Mouse (Mus musculus): ENCODE measurements around the gene Rapgef1. TPM values are rescaled to one million over a fixed set of nuclear protein-coding genes. Genes with fewer than 3 reads are reported as not detected.

Rapgef1 gene
- total and polyA plus RNA-seq, 3 experiments, result 86.5 to 185 (median 170) TPM

DNA sequence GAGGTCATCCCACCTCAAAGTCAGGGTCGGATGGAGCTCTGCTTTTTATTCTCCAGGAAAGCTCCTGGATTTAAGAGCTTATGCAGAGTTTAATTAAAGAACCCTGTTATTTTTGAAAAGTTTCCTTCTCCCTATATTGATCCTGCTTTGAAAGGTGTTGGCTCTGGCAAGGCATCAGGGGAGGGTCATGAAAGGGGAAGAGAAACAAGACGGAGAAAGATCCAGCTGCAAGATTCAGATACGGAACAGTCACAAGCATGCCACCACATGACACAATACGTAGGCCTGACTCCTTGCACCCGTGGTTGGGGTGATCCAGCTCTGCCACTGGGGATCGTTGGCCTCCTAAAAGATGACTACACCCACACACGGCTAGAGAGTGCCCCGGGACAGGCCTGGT lies 27.0 kb upstream of the Rapgef1 start:
- H3K4me3 ChIP-seq (replicated peaks in 1 of 3; ENCODE audit: low read depth in 2 of 3, low read length in 2 of 3, poor library complexity in 1 of 3), result no peak overlapping the region
- TF ChIP-seq MEF2A (IDR thresholded peaks at IDR 0.05; ENCODE audit: borderline replicate concordance, low read depth, low read length) (no peak), CHD1 (IDR thresholded peaks at IDR 0.05; ENCODE audit: low read depth, low read length) (no peak), MXI1 (IDR thresholded peaks at IDR 0.05; ENCODE audit: low read depth, low read length) (peak; percentile 30; the same call in 1 of the 2 replicates), EP300 (IDR thresholded peaks at IDR 0.05; ENCODE audit: low read length) (peak; percentile 74), MYC (IDR thresholded peaks at IDR 0.05; ENCODE audit: low read depth, low read length) (peak; percentile 50; the same call in 1 of the 2 replicates), SIN3A (IDR thresholded peaks at IDR 0.05; ENCODE audit: low read length) (0 out of 2 replicates have a peak, but pooled peaks have one; percentile 51), POLR2A (IDR thresholded peaks at IDR 0.05; ENCODE audit: low read depth, low read length) (no peak), SMC3 (IDR thresholded peaks at IDR 0.05; ENCODE audit: low read depth, low read length) (no peak), BHLHE40 (IDR thresholded peaks at IDR 0.05; ENCODE audit: low read depth, low read length) (peak; percentile 45; the same call in 1 of the 2 replicates), MAX (IDR thresholded peaks at IDR 0.05; ENCODE audit: low read length) (0 out of 2 replicates have a peak, but pooled peaks have one; percentile 49), ZC3H11A (IDR thresholded peaks at IDR 0.05; ENCODE audit: low read depth, low read length) (no peak), ZNF384 (IDR thresholded peaks at IDR 0.05; ENCODE audit: low read depth, low read length) (no peak), E2F4 (IDR thresholded peaks at IDR 0.05; ENCODE audit: insufficient replicate concordance, low read depth, low read length) (no peak), RCOR1 (conservative IDR thresholded peaks at IDR 0.05; ENCODE audit: low read depth, low read length) (0 out of 2 replicates have a peak, but pooled peaks have one; percentile 38), USF1 (IDR thresholded peaks at IDR 0.05; ENCODE audit: low read depth, low read length) (peak; percentile 12; the same call in 1 of the 2 replicates)
- peak; percentile 47 for DNase-seq (ENCODE audit: extremely low read depth)
- no peak overlapping the region for H3K4me2 ChIP-seq (ENCODE audit: insufficient read depth, low read depth, poor library complexity, severe bottlenecking)
- in situ Hi-C loops (cut with MboI; ENCODE audit: low pct_ligation_motif_present, low pct_unique_long_range_greater_than_20kb, low sequenced_read_pairs), result no loop called here
- H3K27me3 ChIP-seq (replicated peaks), result peaks cover 19% of the 10 kb centered on the region
- dilution Hi-C loops (cut with MboI; ENCODE audit: extremely low pct_ligation_motif_present, extremely low pct_unique_long_range_greater_than_20kb, low sequenced_read_pairs), result no loop called here
- H3K9ac ChIP-seq (ENCODE audit: insufficient read depth, low read depth), result no peak overlapping the region
- H3K9me3 ChIP-seq (replicated peaks; ENCODE audit: low read length), result no peaks in the 10 kb centered on the region
- H3K27ac ChIP-seq (ENCODE audit: insufficient read depth, low read depth), result no peak overlapping the region
- H3K36me3 ChIP-seq (replicated peaks in 1 of 2; ENCODE audit: control insufficient read depth in 1 of 2, insufficient read depth in 1 of 2, low read length in 1 of 2), result no peaks in the 10 kb centered on the region
- peaks cover 11 to 19% of the 10 kb centered on the region in 2 experiments for H3K4me1 ChIP-seq (ENCODE audit: control insufficient read depth in 1 of 2, insufficient read depth in 2 of 2)
- no peaks in the 10 kb centered on the region for H3K79me2 ChIP-seq (replicated peaks; ENCODE audit: control insufficient read depth, extremely low read depth, insufficient read depth, poor library complexity, severe bottlenecking)

DNA sequence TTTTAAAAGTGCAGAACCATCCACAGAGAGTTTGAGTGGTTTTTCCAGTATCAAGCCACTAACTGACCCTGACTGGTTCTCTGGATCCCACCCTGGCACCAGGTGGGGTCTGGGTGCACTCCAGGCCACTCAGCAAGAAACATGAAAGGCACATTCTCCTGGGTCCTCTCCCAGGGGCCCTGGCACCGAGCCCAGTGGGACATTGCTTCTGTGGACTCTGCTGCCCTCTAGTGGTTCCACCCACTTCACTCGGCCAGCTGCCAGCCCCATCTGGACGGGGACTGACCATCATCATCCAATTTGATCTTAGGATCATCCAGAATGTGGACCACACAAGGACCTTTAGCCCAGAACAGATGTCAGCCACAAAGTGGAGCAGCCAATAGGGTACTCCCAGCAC lies 15.6 kb upstream of the Rapgef1 start:
- Histone ChIP-seq H3K27ac (ENCODE audit: insufficient read depth, low read depth) (no peak overlapping the region), H3K4me2 (ENCODE audit: insufficient read depth, low read depth, poor library complexity, severe bottlenecking) (no peak overlapping the region), H3K36me3 (replicated peaks in 1 of 2; ENCODE audit: control insufficient read depth in 1 of 2, insufficient read depth in 1 of 2, low read length in 1 of 2) (no peaks in the 10 kb centered on the region), H3K9ac (ENCODE audit: insufficient read depth, low read depth) (no peak overlapping the region), H3K79me2 (replicated peaks; ENCODE audit: control insufficient read depth, extremely low read depth, insufficient read depth, poor library complexity, severe bottlenecking) (no peaks in the 10 kb centered on the region), H3K4me3 (replicated peaks in 1 of 3; ENCODE audit: low read depth in 2 of 3, low read length in 2 of 3, poor library complexity in 1 of 3) (no peak overlapping the region), H3K27me3 (replicated peaks) (no peaks in the 10 kb centered on the region), H3K4me1 (ENCODE audit: control insufficient read depth in 1 of 2, insufficient read depth in 2 of 2) (peaks cover 2 to 11% of the 10 kb centered on the region in 2 experiments; a peak in 2 of 4 replicates), H3K9me3 (replicated peaks; ENCODE audit: low read length) (no peaks in the 10 kb centered on the region)
- DNase-seq (ENCODE audit: extremely low read depth), result no peak
- in situ Hi-C loops (cut with MboI; ENCODE audit: low pct_ligation_motif_present, low pct_unique_long_range_greater_than_20kb, low sequenced_read_pairs) (loop anchor here (10.0 kb wide), 1 partner anchor 389 kb away; no protein-coding TSS in a partner anchor), dilution Hi-C loops (cut with MboI; ENCODE audit: extremely low pct_ligation_motif_present, extremely low pct_unique_long_range_greater_than_20kb, low sequenced_read_pairs) (no loop called here)
- peak; percentile 72 for TF ChIP-seq IRF4 (IDR thresholded peaks at IDR 0.05; ENCODE audit: low read depth, low read length)
- TF ChIP-seq SIN3A (IDR thresholded peaks at IDR 0.05; ENCODE audit: low read length), result 0 out of 2 replicates have a peak, but pooled peaks have one; percentile 25
- 0 out of 2 replicates have a peak, but pooled peaks have one; percentile 6 for TF ChIP-seq BHLHE40 (IDR thresholded peaks at IDR 0.05; ENCODE audit: low read depth, low read length)
- TF ChIP-seq SMC3 (IDR thresholded peaks at IDR 0.05; ENCODE audit: low read depth, low read length), result peak; percentile 84
- TF ChIP-seq TCF12 (IDR thresholded peaks at IDR 0.05; ENCODE audit: low read depth, low read length), result peak; percentile 43; the same call in 1 of the 2 replicates
- TF ChIP-seq MXI1 (IDR thresholded peaks at IDR 0.05; ENCODE audit: low read depth, low read length), result no peak
- TF ChIP-seq CTCF (conservative IDR thresholded peaks at IDR 0.05 in 1 of 2, IDR thresholded peaks at IDR 0.05 in 1 of 2; ENCODE audit: low read depth in 2 of 2, low read length in 2 of 2), result peak; percentile 53 to 90
- TF ChIP-seq ZKSCAN1 (IDR thresholded peaks at IDR 0.05; ENCODE audit: borderline replicate concordance, low read depth, low read length), result no peak
- no peak for TF ChIP-seq KAT2A (IDR thresholded peaks at IDR 0.05; ENCODE audit: insufficient replicate concordance, low read length)
- TF ChIP-seq NELFE (IDR thresholded peaks at IDR 0.05; ENCODE audit: low read depth, low read length), result peak; percentile 41; the same call in 1 of the 2 replicates
- peak; percentile 43 for TF ChIP-seq ZC3H11A (IDR thresholded peaks at IDR 0.05; ENCODE audit: low read depth, low read length)
- peak; percentile 92 for TF ChIP-seq RAD21 (IDR thresholded peaks at IDR 0.05; ENCODE audit: low read depth, low read length)

All from CH12.LX (cell line).